Mouse (Mus musculus) MEL (cell line): ENCODE results near the gene Zfp566. TPM values are rescaled to one million over a fixed set of nuclear protein-coding genes. Genes with fewer than 3 reads are reported as not detected.

Source experiments
- DNase-seq: peaks from one replicate; pipeline ENCODE4 v3.0.0; 2011; ENCODE audit warnings: low read depth, low spot score
- H3K27ac ChIP-seq: 2 replicates; pipeline ENCODE4 v1.5.1; 2012; ENCODE audit warnings: low read depth, mild to moderate bottlenecking, control low read depth, low read length, moderate library complexity; ENCODE audit not compliant: control insufficient read depth
- H3K27me3 ChIP-seq, 2 experiments: fragments of 150-350 bp in 1 of 2; sonication (generic) in 1 of 2; 2 replicates each; pipeline ENCODE4 v1.6.1; 2012; ENCODE audit warnings: low read length in 2 of 2, mild to moderate bottlenecking in 2 of 2, improper control_type of control experiment in 1 of 2, moderate library complexity in 1 of 2; ENCODE audit not compliant: insufficient read depth in 2 of 2, control insufficient read depth in 1 of 2
- H3K36me3 ChIP-seq, 2 experiments: 2 replicates each; pipeline ENCODE4 v1.6.1; 2012 to 2014; ENCODE audit warnings: low read length in 2 of 2, improper control_type of control experiment in 1 of 2, inconsistent platforms in 1 of 2, mild to moderate bottlenecking in 1 of 2; ENCODE audit not compliant: insufficient read depth in 2 of 2, control insufficient read depth in 1 of 2
- H3K4me1 ChIP-seq, 2 experiments: fragments of 150-350 bp in 1 of 2; sonication (generic) in 1 of 2; 2 replicates each; pipeline ENCODE4 v1.6.1; 2012; ENCODE audit warnings: low read length in 2 of 2, improper control_type of control experiment in 1 of 2, mild to moderate bottlenecking in 1 of 2; ENCODE audit not compliant: insufficient read depth in 2 of 2, control insufficient read depth in 1 of 2
- H3K4me3 ChIP-seq, 2 experiments: fragments of 150-350 bp in 1 of 2; sonication (generic) in 1 of 2; 2 replicates each; pipeline ENCODE4 v1.5.1; 2012; ENCODE audit warnings: low read depth in 2 of 2, low read length in 2 of 2, mild to moderate bottlenecking in 2 of 2, moderate library complexity in 2 of 2, control low read depth in 1 of 2, improper control_type of control experiment in 1 of 2; ENCODE audit not compliant: control insufficient read depth in 1 of 2, insufficient read depth in 1 of 2
- H3K79me2 ChIP-seq: 2 replicates; pipeline ENCODE4 v1.6.1; 2012; ENCODE audit warnings: mild to moderate bottlenecking, low read length, moderate library complexity; ENCODE audit not compliant: control insufficient read depth, poor library complexity, insufficient read depth
- H3K9ac ChIP-seq: 2 replicates; pipeline ENCODE4 v1.6.1; 2012; ENCODE audit warnings: low read depth, mild to moderate bottlenecking, control low read depth, low read length, moderate library complexity; ENCODE audit not compliant: control insufficient read depth, poor library complexity, severe bottlenecking
- H3K9me3 ChIP-seq: fragments of 150-350 bp; sonication (generic); replicated peaks from 2 replicates; pipeline ENCODE4 v1.6.1; 2012; ENCODE audit warnings: mild to moderate bottlenecking, low read length, improper control_type of control experiment, moderate library complexity; ENCODE audit not compliant: insufficient read depth
- BHLHE40 ChIP-seq: IDR thresholded peaks from 2 replicates; pipeline ENCODE4 v1.6.1; 2012; ENCODE audit warnings: low read depth, mild to moderate bottlenecking, inconsistent platforms, low read length, improper control_type of control experiment, borderline replicate concordance
- CHD1 ChIP-seq: IDR thresholded peaks from 2 replicates; pipeline ENCODE4 v1.6.1; 2012; ENCODE audit warnings: low read depth, mild to moderate bottlenecking, inconsistent platforms, low read length, improper control_type of control experiment
- CHD2 ChIP-seq: IDR thresholded peaks from 2 replicates; pipeline ENCODE4 v1.6.1; 2011; ENCODE audit warnings: low read length, improper control_type of control experiment
- CTCF ChIP-seq, 3 experiments: IDR thresholded peaks in 2 of 3; conservative IDR thresholded peaks in 1 of 3; 2 replicates each; pipeline ENCODE4 v1.5.1; 2011 to 2012; ENCODE audit warnings: low read length in 3 of 3, low read depth in 2 of 3, mild to moderate bottlenecking in 2 of 3, improper control_type of control experiment in 1 of 3, inconsistent platforms in 1 of 3, mixed read lengths in 1 of 3, moderate library complexity in 1 of 3; ENCODE audit not compliant: control insufficient read depth in 1 of 3, insufficient read depth in 1 of 3, poor library complexity in 1 of 3, severe bottlenecking in 1 of 3
- E2F4 ChIP-seq: IDR thresholded peaks from 2 replicates; pipeline ENCODE4 v1.6.1; 2011; ENCODE audit warnings: low read depth, low read length, improper control_type of control experiment, borderline replicate concordance
- ELF1 ChIP-seq: IDR thresholded peaks from 2 replicates; pipeline ENCODE4 v1.6.1; 2014; ENCODE audit warnings: low read depth, mild to moderate bottlenecking, inconsistent platforms, low read length, improper control_type of control experiment, moderate library complexity
- EP300 ChIP-seq, 2 experiments: IDR thresholded peaks; 2 replicates each; pipeline ENCODE4 v1.6.1; 2011; ENCODE audit warnings: improper control_type of control experiment in 2 of 2, low read length in 2 of 2, low read depth in 1 of 2, mild to moderate bottlenecking in 1 of 2
- GABPA ChIP-seq: IDR thresholded peaks from 2 replicates; pipeline ENCODE4 v1.6.1; 2012; ENCODE audit warnings: low read depth, mild to moderate bottlenecking, inconsistent platforms, low read length, improper control_type of control experiment, moderate library complexity
- GATA1 ChIP-seq: IDR thresholded peaks from 2 replicates; pipeline ENCODE4 v1.6.1; 2011; ENCODE audit warnings: low read depth, low read length, improper control_type of control experiment
- HCFC1 ChIP-seq: IDR thresholded peaks from 2 replicates; pipeline ENCODE4 v1.6.1; 2012; ENCODE audit warnings: low read depth, mild to moderate bottlenecking, inconsistent platforms, low read length, improper control_type of control experiment, moderate library complexity
- MAFK ChIP-seq: IDR thresholded peaks from 2 replicates; pipeline ENCODE4 v1.6.1; 2011; ENCODE audit warnings: low read depth, mild to moderate bottlenecking, low read length, improper control_type of control experiment, borderline replicate concordance
- MAX ChIP-seq: IDR thresholded peaks from 2 replicates; pipeline ENCODE4 v1.6.1; 2011; ENCODE audit warnings: low read length, improper control_type of control experiment
- MEF2A ChIP-seq: IDR thresholded peaks from 2 replicates; pipeline ENCODE4 v1.6.1; 2014; ENCODE audit warnings: low read depth, mild to moderate bottlenecking, inconsistent platforms, low read length, improper control_type of control experiment; ENCODE audit not compliant: poor library complexity, insufficient replicate concordance, severe bottlenecking; ENCODE audit errors: extremely low read depth
- MYB ChIP-seq: IDR thresholded peaks from 2 replicates; pipeline ENCODE4 v1.6.1; 2011; ENCODE audit warnings: mild to moderate bottlenecking, low read depth, low read length, improper control_type of control experiment
- NRF1 ChIP-seq: IDR thresholded peaks from 2 replicates; pipeline ENCODE4 v1.6.1; 2014; ENCODE audit warnings: low read depth, mild to moderate bottlenecking, inconsistent platforms, low read length, improper control_type of control experiment, moderate library complexity; ENCODE audit not compliant: poor library complexity, insufficient read depth, severe bottlenecking
- POLR2A ChIP-seq, 2 experiments: IDR thresholded peaks; 2 replicates each; pipeline ENCODE4 v1.6.1; 2011 to 2012; ENCODE audit warnings: low read length in 2 of 2, mild to moderate bottlenecking in 2 of 2, control low read depth in 1 of 2, improper control_type of control experiment in 1 of 2, low read depth in 1 of 2, moderate library complexity in 1 of 2; ENCODE audit not compliant: control insufficient read depth in 1 of 2, insufficient read depth in 1 of 2, poor library complexity in 1 of 2
- POLR2AphosphoS2 ChIP-seq: IDR thresholded peaks from 2 replicates; pipeline ENCODE4 v1.6.1; 2011; ENCODE audit warnings: low read length, improper control_type of control experiment
- POLR2AphosphoS5 ChIP-seq: IDR thresholded peaks from 2 replicates; pipeline ENCODE4 v1.6.1; 2012; ENCODE audit warnings: low read depth, borderline replicate concordance, mild to moderate bottlenecking, inconsistent platforms, low read length, moderate library complexity, mixed read lengths
- RCOR1 ChIP-seq: IDR thresholded peaks from 2 replicates; pipeline ENCODE4 v1.6.1; 2012; ENCODE audit warnings: low read depth, mild to moderate bottlenecking, inconsistent platforms, low read length, improper control_type of control experiment
- TCF12 ChIP-seq: IDR thresholded peaks from 2 replicates; pipeline ENCODE4 v1.6.1; 2014; ENCODE audit warnings: low read depth, mild to moderate bottlenecking, inconsistent platforms, low read length, improper control_type of control experiment, moderate library complexity
- USF2 ChIP-seq, 2 experiments: IDR thresholded peaks; 2 replicates each; pipeline ENCODE4 v1.6.1; 2011 to 2012; ENCODE audit warnings: improper control_type of control experiment in 2 of 2, low read length in 2 of 2, borderline replicate concordance in 1 of 2, inconsistent platforms in 1 of 2, low read depth in 1 of 2, mild to moderate bottlenecking in 1 of 2; ENCODE audit not compliant: insufficient read depth in 1 of 2
- ZC3H11A ChIP-seq: IDR thresholded peaks from 2 replicates; pipeline ENCODE4 v1.6.1; 2012; ENCODE audit warnings: low read depth, mild to moderate bottlenecking, inconsistent platforms, low read length, improper control_type of control experiment
- ZMIZ1 ChIP-seq: IDR thresholded peaks from 2 replicates; pipeline ENCODE4 v1.6.1; 2012; ENCODE audit warnings: low read depth, mild to moderate bottlenecking, inconsistent platforms, low read length, improper control_type of control experiment, moderate library complexity
- ZNF384 ChIP-seq: IDR thresholded peaks from 2 replicates; pipeline ENCODE4 v1.6.1; 2012; ENCODE audit warnings: low read depth, mild to moderate bottlenecking, inconsistent platforms, low read length, improper control_type of control experiment
- polyA plus RNA-seq, 2 experiments: library from polyadenylated mRNA; stranded (reverse) in 1 of 2; unstranded in 1 of 2; fragments of >175 nt in 1 of 2; fragments of >200 nt in 1 of 2; gene quantifications; 2 replicates each; pipeline versions ENCODE4 v1.2.1 to v1.2.4; 2012; ENCODE audit warnings: low replicate concordance in 2 of 2, low read depth in 1 of 2; ENCODE audit not compliant: insufficient read length in 2 of 2, insufficient read depth in 1 of 2, missing spikeins in 1 of 2
- total RNA-seq: library from RNA; depleted of rRNA; stranded (reverse); fragments of 300-350 nt; gene quantifications from 2 replicates; pipeline ENCODE4 v1.2.3, GENCODE M21; 2012

Gene Zfp566
- total and polyA plus RNA-seq, 3 experiments = 7.3 to 8.0 TPM; not detected in 1

DNA sequence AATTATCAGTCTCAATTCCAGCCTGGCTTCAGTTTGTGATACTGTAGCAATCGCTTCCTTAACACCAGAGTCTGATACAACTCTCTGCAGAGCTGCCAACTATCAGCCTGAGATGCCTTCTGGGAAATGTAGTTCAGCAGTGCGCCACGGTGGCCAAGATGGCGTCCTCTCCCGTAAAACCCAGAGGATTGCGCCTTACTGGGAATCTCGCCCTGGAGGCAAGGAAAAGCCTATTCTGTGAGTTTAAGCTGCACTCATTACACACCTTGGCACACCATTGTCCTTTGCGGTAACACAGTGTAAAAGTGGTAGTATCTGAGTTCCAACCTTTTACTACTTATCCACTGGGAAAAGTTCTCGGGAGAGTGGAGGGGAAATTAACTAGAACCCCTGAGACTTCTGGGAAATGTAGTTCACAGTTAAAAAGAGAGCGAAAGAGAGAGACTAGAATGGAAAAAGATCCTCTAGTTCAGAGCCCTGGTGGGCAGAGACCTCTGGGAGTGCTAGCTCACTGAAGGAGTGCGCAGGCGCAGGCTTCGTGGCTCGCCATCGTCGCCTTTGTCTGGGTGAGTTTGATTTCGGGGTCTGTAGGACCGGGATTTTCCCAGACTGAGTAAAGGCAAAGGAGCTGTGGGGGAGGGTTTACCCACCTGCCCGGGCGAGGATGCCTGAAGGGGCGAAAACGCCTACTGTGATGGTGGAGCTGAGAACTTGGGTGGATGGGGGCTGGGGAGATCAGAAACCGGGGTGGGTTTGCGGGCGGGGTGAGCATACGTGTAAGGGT lies 4.5 kb upstream of the Zfp566 start, which contains the start of gene Zfp260 (continued):
- TF ChIP-seq ZC3H11A (0 out of 2 replicates have a peak, but pooled peaks have one; percentile 7), BHLHE40 (no peak)

DNA sequence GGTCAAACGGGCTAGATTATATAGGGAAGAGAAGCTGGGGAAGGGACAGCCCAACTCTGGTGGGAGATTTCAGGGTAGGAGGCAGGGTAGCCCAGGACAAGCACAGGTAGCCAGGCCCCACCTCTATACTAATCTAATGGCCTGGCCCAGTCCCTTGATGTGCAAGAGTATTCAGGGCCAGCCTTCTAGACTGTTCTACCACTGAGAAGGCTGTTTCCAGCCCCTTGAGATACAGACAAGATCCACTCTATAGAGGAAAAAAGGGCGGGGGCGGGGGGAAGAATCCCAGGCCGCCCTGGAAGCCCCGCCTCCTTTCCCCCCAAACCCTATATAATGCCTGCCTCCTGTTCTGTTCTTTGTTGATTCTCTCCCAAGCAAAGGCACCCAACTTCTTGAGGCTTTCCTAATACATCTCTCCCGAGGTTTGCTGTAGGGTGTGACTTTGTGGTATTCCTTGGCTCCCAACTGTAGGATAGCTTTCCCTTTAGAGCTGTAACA lies 3.6 kb upstream of the Zfp566 start:
- Histone ChIP-seq H3K4me1 (peaks cover 0 to 17% of the 10 kb centered on the region in 2 experiments; a peak in 3 of 4 replicates), H3K27me3 (no peaks in the 10 kb centered on the region), H3K36me3 (peaks cover 0 to 8% of the 10 kb centered on the region in 2 experiments; a peak in 2 of 4 replicates), H3K79me2 (peaks cover 8% of the 10 kb centered on the region), H3K4me3 (peak overlapping the region; percentile 83 to 88), H3K9ac (peak overlapping the region; percentile 53), H3K9me3 (no peaks in the 10 kb centered on the region), H3K27ac (no peak overlapping the region)
- TF ChIP-seq ZMIZ1 = no peak
- TF ChIP-seq GATA1 = no peak
- TF ChIP-seq EP300 (IDR thresholded peaks at IDR 0.05; ENCODE audit: low read depth in 1 of 2, low read length in 2 of 2) = no peak
- TF ChIP-seq ZNF384 = no peak
- no peak for TF ChIP-seq CTCF (IDR thresholded peaks at IDR 0.05 in 2 of 3, conservative IDR thresholded peaks at IDR 0.05 in 1 of 3; ENCODE audit: control insufficient read depth in 1 of 3, insufficient read depth in 1 of 3, low read depth in 2 of 3, low read length in 3 of 3, poor library complexity in 1 of 3, severe bottlenecking in 1 of 3)
- TF ChIP-seq CHD1 = no peak
- TF ChIP-seq ZC3H11A = no peak
- TF ChIP-seq HCFC1 = no peak
- no peak for TF ChIP-seq USF2 (IDR thresholded peaks at IDR 0.05; ENCODE audit: borderline replicate concordance in 1 of 2, insufficient read depth in 1 of 2, low read depth in 1 of 2, low read length in 2 of 2)
- no peak for TF ChIP-seq RCOR1
- no peak for DNase-seq

DNA sequence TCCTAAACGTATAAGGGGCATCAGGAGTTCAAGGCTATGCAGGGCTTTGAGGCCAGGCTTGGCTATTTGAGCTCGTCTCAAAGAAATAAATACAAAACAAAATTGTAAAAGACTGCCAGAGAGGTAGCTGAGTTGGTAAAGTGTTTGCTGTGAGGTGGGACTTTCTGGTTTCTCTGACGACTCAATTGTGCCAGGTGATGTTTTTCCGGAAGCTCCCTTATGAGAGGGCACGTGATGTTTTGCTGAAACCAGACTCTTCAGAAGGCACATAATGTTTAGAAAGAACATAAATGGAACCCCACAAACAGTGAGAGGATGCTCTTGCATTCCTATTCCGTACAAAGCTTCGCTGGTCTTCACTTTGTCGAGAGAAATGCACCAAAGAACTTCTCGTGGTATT lies 2.3 kb upstream of the Zfp566 start:
- peaks cover 0 to 15% of the 10 kb centered on the region in 2 experiments; a peak in 3 of 4 replicates for H3K4me1 ChIP-seq
- peaks cover 0 to 8% of the 10 kb centered on the region in 2 experiments; a peak in 2 of 4 replicates for H3K36me3 ChIP-seq
- no peak overlapping the region for H3K4me3 ChIP-seq
- no peaks in the 10 kb centered on the region for H3K27me3 ChIP-seq
- H3K27ac ChIP-seq = no peak overlapping the region
- H3K9ac ChIP-seq = no peak overlapping the region
- TF ChIP-seq MYB (no peak), POLR2A (IDR thresholded peaks at IDR 0.05; ENCODE audit: control insufficient read depth in 1 of 2, insufficient read depth in 1 of 2, low read depth in 1 of 2, low read length in 2 of 2, poor library complexity in 1 of 2) (no peak), GABPA (no peak), CHD1 (no peak), MAFK (no peak), POLR2AphosphoS2 (no peak), ZMIZ1 (no peak), NRF1 (no peak), POLR2AphosphoS5 (no peak), EP300 (IDR thresholded peaks at IDR 0.05; ENCODE audit: low read depth in 1 of 2, low read length in 2 of 2) (no peak), USF2 (IDR thresholded peaks at IDR 0.05; ENCODE audit: borderline replicate concordance in 1 of 2, insufficient read depth in 1 of 2, low read depth in 1 of 2, low read length in 2 of 2) (no peak), ELF1 (no peak), CTCF (IDR thresholded peaks at IDR 0.05 in 2 of 3, conservative IDR thresholded peaks at IDR 0.05 in 1 of 3; ENCODE audit: control insufficient read depth in 1 of 3, insufficient read depth in 1 of 3, low read depth in 2 of 3, low read length in 3 of 3, poor library complexity in 1 of 3, severe bottlenecking in 1 of 3) (no peak), MAX (no peak), E2F4 (no peak), MEF2A (no peak), HCFC1 (no peak), CHD2 (no peak), TCF12 (no peak)
- peaks cover 11% of the 10 kb centered on the region for H3K79me2 ChIP-seq
- H3K9me3 ChIP-seq = no peaks in the 10 kb centered on the region
- DNase-seq = no peak
